Mouse (Mus musculus) forebrain, embryonic 10.5 days (tissue): Measurements from ENCODE around the gene Eif1ad. TPM values are rescaled to one million over a fixed set of nuclear protein-coding genes. Genes with fewer than 3 reads are reported as not detected.

Source experiments
- DNase-seq: peaks from one replicate; pipeline ENCODE4 v3.0.0-alpha.2; 2017; ENCODE audit warnings: low spot score; ENCODE audit errors: extremely low spot score
- H3K27ac ChIP-seq: fragments of 300-500 bp; sonication (generic); 2 replicates; pipeline ENCODE4 v1.5.1; 2016; ENCODE audit warnings: mild to moderate bottlenecking
- H3K27me3 ChIP-seq: fragments of 300-500 bp; sonication (generic); 2 replicates; pipeline ENCODE4 v1.6.1; 2016; ENCODE audit warnings: mild to moderate bottlenecking; ENCODE audit not compliant: poor library complexity, severe bottlenecking
- H3K36me3 ChIP-seq: fragments of 300-500 bp; sonication (generic); replicated peaks from 2 replicates; pipeline ENCODE4 v1.6.1; 2016; ENCODE audit warnings: mild to moderate bottlenecking, moderate library complexity
- H3K4me1 ChIP-seq: fragments of 300-500 bp; sonication (generic); 2 replicates; pipeline ENCODE4 v1.6.1; 2016
- H3K4me3 ChIP-seq: fragments of 300-500 bp; sonication (generic); 2 replicates; pipeline ENCODE4 v1.5.1; 2016; ENCODE audit warnings: mild to moderate bottlenecking, moderate library complexity
- H3K9me3 ChIP-seq: fragments of 300-500 bp; sonication (generic); 2 replicates; pipeline ENCODE4 v1.6.1; 2016; ENCODE audit warnings: mild to moderate bottlenecking, moderate library complexity
- WGBS: fragments of 180-500 bp; shearing (Covaris S2); methylation state at CpG from one replicate; pipeline ENCODE4 v1.1.7; 2016; 5-methylcytosine and 5-hydroxymethylcytosine counted together
- polyA plus RNA-seq: library from polyadenylated mRNA; unstranded; fragments of >200 nt; fragmentation: Nextera tagmentation; extraction: Ambion mirVana; gene quantifications from 2 replicates; pipeline ENCODE4 v1.2.1, GENCODE M21; 2016

Gene Eif1ad
- polyA plus RNA-seq, 1 experiment from 2014 or later: 95.3 TPM

- H3K4me3 ChIP-seq: no peak overlapping the region
- 74% methylated on average over 5 of the region's 5 CpGs for WGBS
- H3K27me3 ChIP-seq: no peaks in the 10 kb centered on the region
- no peaks in the 10 kb centered on the region for H3K9me3 ChIP-seq
- H3K36me3 ChIP-seq: no peaks in the 10 kb centered on the region
- DNase-seq: no peak
- H3K27ac ChIP-seq: no peak overlapping the region
- peaks cover 21% of the 10 kb centered on the region for H3K4me1 ChIP-seq
Observed at GRCm38 (mm10) chr19:5409068-5409467, 42.5 kb downstream of the Eif1ad start.

GRCm38 (mm10) chr19:5410641-5411040 lies 44.1 kb downstream of the Eif1ad start:
- WGBS: 83% methylated on average over 5 of the region's 5 CpGs
- DNase-seq: no peak

GRCm38 (mm10) chr19:5411961-5412360 lies 45.4 kb downstream of the Eif1ad start:
- Histone ChIP-seq H3K4me3 (no peak overlapping the region), H3K9me3 (no peaks in the 10 kb centered on the region), H3K4me1 (peaks cover 15% of the 10 kb centered on the region), H3K27me3 (no peaks in the 10 kb centered on the region), H3K27ac (no peak overlapping the region), H3K36me3 (no peaks in the 10 kb centered on the region; the same call in 1 of the 2 replicates)
- 78% methylated on average over 5 of the region's 5 CpGs for WGBS
- DNase-seq: no peak

More at GRCm38 (mm10) chr19:5410641-5411040, 44.1 kb downstream of the Eif1ad start:
- Histone ChIP-seq H3K4me3 (no peak overlapping the region), H3K27ac (no peak overlapping the region), H3K4me1 (peaks cover 20% of the 10 kb centered on the region), H3K36me3 (no peaks in the 10 kb centered on the region), H3K27me3 (no peaks in the 10 kb centered on the region), H3K9me3 (no peaks in the 10 kb centered on the region)

GRCm38 (mm10) chr19:5413840-5414239 lies 47.3 kb downstream of the Eif1ad start:
- no peaks in the 10 kb centered on the region for H3K27me3 ChIP-seq
- DNase-seq: no peak
- H3K4me3 ChIP-seq: peak overlapping the region; percentile 12; the same call in 1 of the 2 replicates
- peaks cover 3% of the 10 kb centered on the region; the same call in 1 of the 2 replicates for H3K4me1 ChIP-seq
- 82% methylated on average over 4 of the region's 4 CpGs for WGBS
- H3K9me3 ChIP-seq: no peaks in the 10 kb centered on the region
- peaks cover 13% of the 10 kb centered on the region for H3K36me3 ChIP-seq
- no peak overlapping the region for H3K27ac ChIP-seq

GRCm38 (mm10) chr19:5414534-5414957 lies 48.0 kb downstream of the Eif1ad start:
- H3K36me3 ChIP-seq: peaks cover 15% of the 10 kb centered on the region
- DNase-seq: no peak
- peaks cover 3% of the 10 kb centered on the region; the same call in 1 of the 2 replicates for H3K4me1 ChIP-seq
- H3K27ac ChIP-seq: no peak overlapping the region
- WGBS: 71% methylated on average over 2 of the region's 2 CpGs
- H3K9me3 ChIP-seq: no peaks in the 10 kb centered on the region
- no peaks in the 10 kb centered on the region for H3K27me3 ChIP-seq
- no peak overlapping the region for H3K4me3 ChIP-seq

GRCm38 (mm10) chr19:5418750-5419466 lies 52.4 kb downstream of the Eif1ad start:
- no peak for DNase-seq
- H3K9me3 ChIP-seq: no peaks in the 10 kb centered on the region
- WGBS: 96% methylated on average over 8 of the region's 8 CpGs
- H3K4me3 ChIP-seq: no peak overlapping the region
- H3K27ac ChIP-seq: no peak overlapping the region
- peaks cover 20% of the 10 kb centered on the region for H3K4me1 ChIP-seq
- no peaks in the 10 kb centered on the region for H3K27me3 ChIP-seq
- H3K36me3 ChIP-seq: peaks cover 55% of the 10 kb centered on the region

- no peak for DNase-seq
- Histone ChIP-seq H3K4me1 (peaks cover 24% of the 10 kb centered on the region), H3K9me3 (no peaks in the 10 kb centered on the region), H3K4me3 (no peak overlapping the region), H3K27ac (no peak overlapping the region), H3K36me3 (peaks cover 55% of the 10 kb centered on the region), H3K27me3 (no peaks in the 10 kb centered on the region)
- 89% methylated on average over 9 of the region's 9 CpGs for WGBS
Observed at GRCm38 (mm10) chr19:5419630-5420029, 53.1 kb downstream of the Eif1ad start.

GRCm38 (mm10) chr19:5420579-5420978 lies 54.0 kb downstream of the Eif1ad start:
- no peak overlapping the region for H3K27ac ChIP-seq
- DNase-seq: no peak
- WGBS: 94% methylated on average over 6 of the region's 6 CpGs
- no peaks in the 10 kb centered on the region for H3K27me3 ChIP-seq
- H3K4me1 ChIP-seq: peaks cover 28% of the 10 kb centered on the region
- peaks cover 55% of the 10 kb centered on the region for H3K36me3 ChIP-seq
- no peak overlapping the region for H3K4me3 ChIP-seq
- no peaks in the 10 kb centered on the region for H3K9me3 ChIP-seq

Other genes with a start within 250 kb of the Eif1ad start
- 26.4 and 27.5 TPM in 2 replicates for gene Klc2, start 248.2 kb upstream of the Eif1ad start, polyA plus RNA-seq
- gene Pacs1, start 93.6 kb upstream of the Eif1ad start, polyA plus RNA-seq: 21.3 and 22.7 TPM in 2 replicates
- gene Sf3b2, start 71.3 kb upstream of the Eif1ad start, polyA plus RNA-seq: 458 and 482 TPM in 2 replicates
- 10.3 and 12.1 TPM in 2 replicates for gene Gal3st3, start 68.4 kb upstream of the Eif1ad start, polyA plus RNA-seq
- gene Catsper1, start 31.0 kb upstream of the Eif1ad start, polyA plus RNA-seq: not detected in 2 replicates
- gene Cst6, start 17.2 kb upstream of the Eif1ad start, polyA plus RNA-seq: 0.56 TPM in 1 of 2 replicates, not detected in the other
- gene Banf1, start 427 bp downstream of the Eif1ad start, polyA plus RNA-seq: 614 and 621 TPM in 2 replicates
- gene Sart1, start 22.0 kb downstream of the Eif1ad start, polyA plus RNA-seq: 96.6 and 97.6 TPM in 2 replicates
- gene Tsga10ip, start 35.8 kb downstream of the Eif1ad start, polyA plus RNA-seq: not detected in 2 replicates
- 198 and 208 TPM in 2 replicates for gene Drap1, start 58.2 kb downstream of the Eif1ad start, polyA plus RNA-seq
- gene AI837181, start 58.4 kb downstream of the Eif1ad start, polyA plus RNA-seq: 42.2 and 42.3 TPM in 2 replicates
- gene Fosl1, start 80.8 kb downstream of the Eif1ad start, polyA plus RNA-seq: not detected in 2 replicates
- gene Ccdc85b, start 91.2 kb downstream of the Eif1ad start, polyA plus RNA-seq: 5.5 and 6.7 TPM in 2 replicates
- 93.1 TPM in 2 replicates for gene Fibp, start 93.9 kb downstream of the Eif1ad start, polyA plus RNA-seq
- 1.1 and 1.4 TPM in 2 replicates for gene Ctsw, start 101.8 kb downstream of the Eif1ad start, polyA plus RNA-seq
- gene Efemp2, start 107.2 kb downstream of the Eif1ad start, polyA plus RNA-seq: 46.9 and 50.9 TPM in 2 replicates
- 40.9 and 42.9 TPM in 2 replicates for gene Mus81, start 121.7 kb downstream of the Eif1ad start, polyA plus RNA-seq
- 2,991 and 3,010 TPM in 2 replicates for gene Cfl1, start 123.7 kb downstream of the Eif1ad start, polyA plus RNA-seq
- not detected in 2 replicates for gene 1700020D05Rik, start 137.0 kb downstream of the Eif1ad start, polyA plus RNA-seq
- 7.0 and 7.9 TPM in 2 replicates for gene Snx32, start 143.8 kb downstream of the Eif1ad start, polyA plus RNA-seq
- 0.37 and 0.52 TPM in 2 replicates for gene Ovol1, start 193.9 kb downstream of the Eif1ad start, polyA plus RNA-seq
- 2.0 TPM in 2 replicates for gene Ap5b1, start 201.3 kb downstream of the Eif1ad start, polyA plus RNA-seq
- gene Rnaseh2c, start 235.1 kb downstream of the Eif1ad start, polyA plus RNA-seq: 187 and 200 TPM in 2 replicates
- 64.9 and 67.9 TPM in 2 replicates for gene Kat5, start 243.5 kb downstream of the Eif1ad start, polyA plus RNA-seq